Mouse (Mus musculus) forebrain, embryonic 11.5 days (tissue): ENCODE data around the gene Muc5ac. TPM values are rescaled to one million over a fixed set of nuclear protein-coding genes. Genes with fewer than 3 reads are reported as not detected.

ENCODE experiments used
- ATAC-seq: fragments of 200-750 bp; cut with Nextera tagmentation; replicated peaks from 2 replicates; pipeline ENCODE4 v1.8.0; 2017; ENCODE audit warnings: moderate TSS enrichment; ENCODE audit not compliant: low FRiP score
- DNase-seq: peaks from one replicate; pipeline ENCODE4 v3.0.0-alpha.2; 2017; ENCODE audit warnings: low spot score
- H3K27ac ChIP-seq: fragments of 300-500 bp; sonication (generic); 2 replicates; pipeline ENCODE4 v1.5.1; 2014; ENCODE audit warnings: low read depth, low read length
- H3K27me3 ChIP-seq: fragments of 300-500 bp; sonication (generic); 2 replicates; pipeline ENCODE4 v1.6.1; 2014; ENCODE audit warnings: mild to moderate bottlenecking, low read length, mixed read lengths; ENCODE audit not compliant: control insufficient read depth, insufficient read depth
- H3K36me3 ChIP-seq: fragments of 300-500 bp; sonication (generic); 2 replicates; pipeline ENCODE4 v1.6.1; 2014; ENCODE audit warnings: mild to moderate bottlenecking, low read length, moderate library complexity, mixed read lengths; ENCODE audit not compliant: control insufficient read depth, insufficient read depth
- H3K4me1 ChIP-seq: fragments of 300-500 bp; sonication (generic); replicated peaks from 2 replicates; pipeline ENCODE4 v1.6.1; 2014; ENCODE audit warnings: low read length, mixed read lengths; ENCODE audit not compliant: control insufficient read depth, insufficient read depth
- H3K4me2 ChIP-seq: fragments of 300-500 bp; sonication (generic); 2 replicates; pipeline ENCODE4 v1.6.1; 2014; ENCODE audit warnings: low read depth, mild to moderate bottlenecking, low read length, moderate library complexity, mixed read lengths; ENCODE audit not compliant: severe bottlenecking
- H3K4me3 ChIP-seq: fragments of 300-500 bp; sonication (generic); 2 replicates; pipeline ENCODE4 v1.5.1; 2014; ENCODE audit warnings: low read depth, low read length
- H3K9ac ChIP-seq: fragments of 300-500 bp; sonication (generic); 2 replicates; pipeline ENCODE4 v1.6.1; 2014; ENCODE audit warnings: low read length
- H3K9me3 ChIP-seq: fragments of 300-500 bp; sonication (generic); 2 replicates; pipeline ENCODE4 v1.6.1; 2016; ENCODE audit warnings: low read length, mixed read lengths; ENCODE audit not compliant: control insufficient read depth
- WGBS: fragments of 180-500 bp; shearing (Covaris S2); extraction: QIAGEN DNeasy Blood & Tissue Kit; methylation state at CpG from one replicate; pipeline ENCODE4 v1.1.7; 2014; 5-methylcytosine and 5-hydroxymethylcytosine counted together
- polyA plus RNA-seq: library from polyadenylated mRNA; unstranded; fragments of >200 nt; fragmentation: Nextera tagmentation; extraction: Ambion mirVana; gene quantifications from 2 replicates; pipeline ENCODE4 v1.2.1, GENCODE M21; 2014

The Muc5ac gene
- polyA plus RNA-seq: not detected in 2 replicates

DNA sequence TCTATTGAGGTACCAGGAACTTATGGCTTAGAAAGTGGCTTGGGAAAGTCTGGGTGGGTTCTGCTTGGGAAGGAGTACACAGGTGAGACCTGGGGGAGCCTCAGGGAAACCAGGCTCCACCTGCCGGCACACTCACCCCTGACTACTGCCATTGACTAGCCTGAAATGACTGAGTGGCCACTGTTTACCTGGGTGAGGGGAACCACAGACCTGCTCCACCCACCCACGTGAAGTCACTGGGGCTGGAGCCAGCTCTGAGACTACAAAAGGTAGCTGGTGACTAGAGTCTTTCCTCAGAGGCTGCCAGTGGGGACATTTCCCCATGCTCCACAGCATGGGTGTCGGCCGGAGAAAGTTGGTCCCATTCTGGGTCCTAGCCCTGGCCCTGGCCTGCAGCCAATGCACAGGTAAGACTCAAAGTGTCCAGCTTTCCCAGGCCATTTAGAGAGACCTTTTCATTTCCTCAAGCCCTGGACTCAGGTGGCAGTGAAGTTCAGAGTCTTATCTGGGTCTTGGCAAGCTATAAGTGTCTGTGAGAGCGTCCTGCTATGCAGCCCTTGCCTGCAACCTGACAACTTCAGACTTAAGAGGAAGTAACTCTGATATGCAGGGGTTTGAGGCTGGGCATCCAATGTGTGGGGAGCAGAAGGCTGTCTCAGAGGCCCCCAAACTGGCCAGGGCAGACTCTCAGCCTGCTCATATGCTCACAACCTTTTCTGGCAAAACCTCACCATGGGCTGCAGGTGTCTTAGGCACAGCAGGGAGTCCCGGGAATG is at the start of gene Muc5ac:
TSS of gene Muc5ac (plus strand) at position 296 of the 776 bp plus-strand sequence.
- Histone ChIP-seq H3K4me2 (no peak within 1 kb of the TSS), H3K9ac (no peak within 1 kb of the TSS), H3K4me1 (no peaks in the 10 kb centered on the region), H3K27ac (no peak within 1 kb of the TSS), H3K27me3 (no peaks in the 10 kb centered on the region), H3K4me3 (no peak within 1 kb of the TSS), H3K36me3 (no peaks in the 10 kb centered on the region), H3K9me3 (no peaks in the 10 kb centered on the region)
- 87% methylated on average over 6 of the region's 6 CpGs for WGBS
- ATAC-seq: no peak
- no peak for DNase-seq

DNA sequence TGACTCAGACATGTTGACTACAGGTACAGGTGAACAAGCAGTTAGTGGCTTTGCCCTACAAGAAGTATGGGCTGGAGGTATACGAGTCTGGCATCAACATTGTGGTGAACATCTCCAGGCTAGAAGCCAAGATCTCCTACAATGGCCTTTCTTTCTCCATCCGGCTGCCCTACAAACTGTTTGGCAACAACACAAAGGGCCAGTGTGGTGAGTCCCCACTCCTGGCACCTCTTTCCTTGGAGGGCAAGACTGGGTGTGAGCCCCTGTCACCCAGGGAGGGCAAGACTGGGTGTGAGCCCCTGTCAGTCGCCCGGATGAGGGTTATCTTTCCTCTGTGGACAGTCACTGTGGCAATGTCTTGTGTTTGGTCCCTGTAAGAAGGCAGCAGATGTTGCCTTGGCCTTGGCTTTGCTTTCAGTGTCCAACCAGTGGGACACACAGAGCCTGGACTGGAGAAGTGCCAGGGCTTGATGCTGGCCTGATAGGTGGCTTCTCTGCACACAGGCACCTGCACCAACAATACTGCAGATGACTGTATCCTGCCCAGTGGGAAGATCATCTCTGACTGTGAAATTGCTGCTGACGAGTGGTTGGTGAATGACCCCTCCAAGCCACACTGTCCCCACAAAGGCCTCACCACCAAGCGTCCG is 41.2 kb upstream of the Muc5ac start:
- Histone ChIP-seq H3K27ac (no peak overlapping the region), H3K4me3 (no peak overlapping the region)
- 93% methylated on average over 7 of the region's 7 CpGs for WGBS

DNA sequence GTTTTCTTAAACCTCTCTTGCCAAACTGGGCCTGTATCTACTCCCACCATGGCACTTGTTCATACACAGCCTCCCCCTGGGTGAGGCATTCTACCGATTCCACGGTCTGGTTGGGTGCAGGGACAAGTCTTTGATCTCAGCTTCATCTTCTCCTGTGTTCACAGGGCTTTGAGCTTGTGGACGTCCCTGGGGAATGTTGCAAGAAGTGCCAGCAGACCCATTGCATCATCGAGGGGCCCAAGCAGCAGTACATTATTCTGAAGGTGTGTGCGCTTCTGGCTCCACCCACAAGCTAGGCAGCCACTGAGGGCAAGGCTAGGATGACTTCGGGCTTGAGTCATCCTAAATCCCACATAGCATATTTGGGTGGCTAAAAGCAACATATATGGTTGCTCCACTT is 36.3 kb upstream of the Muc5ac start:
- no peak overlapping the region for H3K4me3 ChIP-seq
- H3K27ac ChIP-seq: no peak overlapping the region
- no peaks in the 10 kb centered on the region for H3K4me1 ChIP-seq
- H3K4me2 ChIP-seq: no peak overlapping the region
- no peaks in the 10 kb centered on the region for H3K9me3 ChIP-seq
- H3K27me3 ChIP-seq: no peaks in the 10 kb centered on the region
- no peak for DNase-seq
- no peak for ATAC-seq
- no peak overlapping the region for H3K9ac ChIP-seq
- WGBS: 86% methylated on average over 6 of the region's 6 CpGs
- H3K36me3 ChIP-seq: no peaks in the 10 kb centered on the region

More for the DNA sequence above, 41.2 kb upstream of the Muc5ac start:
- no peaks in the 10 kb centered on the region for H3K9me3 ChIP-seq
- no peaks in the 10 kb centered on the region for H3K4me1 ChIP-seq
- no peaks in the 10 kb centered on the region for H3K36me3 ChIP-seq
- H3K9ac ChIP-seq: no peak overlapping the region
- ATAC-seq: no peak
- H3K4me2 ChIP-seq: no peak overlapping the region
- DNase-seq: no peak
- H3K27me3 ChIP-seq: no peaks in the 10 kb centered on the region

DNA sequence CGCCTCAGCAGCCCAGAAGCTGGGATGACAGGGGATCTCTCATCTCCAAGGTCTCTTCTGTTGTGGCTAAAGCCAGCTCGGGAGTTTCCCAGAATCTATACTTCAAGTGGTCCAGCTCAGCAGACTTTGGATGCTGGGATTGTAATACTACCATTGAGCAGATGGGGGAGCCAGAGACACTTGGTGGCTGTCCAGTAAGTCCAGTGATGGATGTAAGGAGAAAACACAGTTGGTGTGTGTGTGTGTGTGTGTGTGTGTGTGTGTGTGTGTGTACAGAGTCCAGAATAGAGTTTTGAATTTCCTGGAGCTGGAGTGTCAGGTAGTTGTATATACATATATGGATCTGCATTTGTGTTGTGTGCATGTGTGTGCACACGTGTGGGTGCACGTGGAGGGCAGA is 32.9 kb upstream of the Muc5ac start:
- 55% methylated on average over 4 of the region's 4 CpGs for WGBS
- ATAC-seq: peak; percentile 49; the same call in 1 of the 2 replicates
- no peak overlapping the region for H3K4me2 ChIP-seq

DNA sequence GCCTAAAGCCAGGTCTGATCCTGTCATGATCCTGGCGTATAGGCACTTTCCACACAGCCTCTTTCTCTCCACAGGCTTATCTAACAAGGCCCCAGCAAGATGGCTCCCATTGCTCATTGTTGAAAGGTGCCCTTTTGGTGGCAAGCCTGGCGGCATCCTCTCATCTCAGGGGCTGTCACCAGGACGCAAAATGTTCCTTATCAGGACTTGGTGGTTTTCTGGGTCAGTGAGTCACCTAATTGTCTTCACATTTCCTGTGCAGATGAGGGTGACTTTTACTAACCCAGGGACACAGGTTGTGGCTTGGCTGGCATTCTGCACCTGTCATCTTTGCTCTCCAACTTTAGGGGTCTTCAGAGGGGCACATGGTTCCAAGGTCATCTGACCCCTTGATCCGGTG is 30.5 kb upstream of the Muc5ac start:
- Histone ChIP-seq H3K36me3 (no peaks in the 10 kb centered on the region), H3K9ac (no peak overlapping the region), H3K9me3 (no peaks in the 10 kb centered on the region), H3K27ac (no peak overlapping the region), H3K4me3 (no peak overlapping the region), H3K4me2 (no peak overlapping the region), H3K4me1 (no peaks in the 10 kb centered on the region), H3K27me3 (no peaks in the 10 kb centered on the region)
- 84% methylated on average over 4 of the region's 4 CpGs for WGBS
- ATAC-seq: no peak
- DNase-seq: no peak

More for the DNA sequence above, 32.9 kb upstream of the Muc5ac start:
- Histone ChIP-seq H3K27me3 (no peaks in the 10 kb centered on the region), H3K9ac (no peak overlapping the region), H3K9me3 (no peaks in the 10 kb centered on the region), H3K36me3 (no peaks in the 10 kb centered on the region), H3K27ac (no peak overlapping the region), H3K4me1 (no peaks in the 10 kb centered on the region), H3K4me3 (no peak overlapping the region)
- DNase-seq: peak; percentile 83

DNA sequence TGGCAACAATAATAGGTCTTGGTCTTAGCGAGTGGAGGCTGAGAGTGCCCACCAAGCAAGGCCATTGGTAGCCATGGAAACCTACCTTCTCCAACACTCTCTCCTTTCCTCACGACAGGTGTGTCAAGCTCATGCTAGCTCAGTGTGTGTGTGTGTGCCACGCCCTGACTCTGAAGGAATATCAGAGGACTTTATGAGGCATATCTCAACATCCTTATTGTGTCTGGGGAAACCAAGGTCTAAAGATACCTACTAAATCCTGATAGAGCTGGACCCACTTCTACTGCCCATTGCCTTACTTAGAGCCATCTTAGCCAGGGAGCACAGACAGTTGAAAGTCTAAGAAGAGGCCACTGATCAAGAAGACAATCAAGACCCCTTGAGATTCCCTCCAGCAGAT is 18.3 kb upstream of the Muc5ac start:
- no peak for ATAC-seq
- no peaks in the 10 kb centered on the region for H3K9me3 ChIP-seq

DNA sequence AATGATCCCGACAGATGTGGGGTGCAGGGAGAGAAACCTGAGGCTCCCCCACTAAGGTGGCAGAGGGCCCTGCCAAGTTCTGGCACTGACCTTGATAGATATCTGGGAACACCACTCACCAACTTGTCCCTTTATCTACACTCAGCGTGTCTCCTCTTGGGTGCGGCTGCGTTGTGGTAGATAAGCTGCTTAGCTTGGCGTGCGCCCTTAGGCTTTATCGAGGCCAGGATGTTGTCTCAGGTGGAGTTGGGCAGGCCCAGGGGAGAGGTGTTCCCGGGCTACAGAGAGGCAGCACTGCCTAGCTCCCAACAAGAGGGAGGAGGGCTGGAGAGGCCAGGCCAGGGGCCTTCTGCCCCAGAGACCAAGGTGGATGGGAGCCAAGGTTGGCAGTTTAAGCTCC is 17.8 kb upstream of the Muc5ac start:
- no peaks in the 10 kb centered on the region for H3K9me3 ChIP-seq
- H3K27me3 ChIP-seq: no peaks in the 10 kb centered on the region
- H3K4me1 ChIP-seq: 0 out of 2 replicates have a peak, but pooled peaks cover 2% of the 10 kb centered on the region
- no peak overlapping the region for H3K4me3 ChIP-seq
- DNase-seq (no peak), ATAC-seq (no peak)
- 84% methylated on average over 8 of the region's 8 CpGs for WGBS
- no peak overlapping the region for H3K27ac ChIP-seq
- no peak overlapping the region for H3K4me2 ChIP-seq
- H3K9ac ChIP-seq: no peak overlapping the region
- no peaks in the 10 kb centered on the region for H3K36me3 ChIP-seq

More for the DNA sequence above, 18.3 kb upstream of the Muc5ac start:
- Histone ChIP-seq H3K4me1 (0 out of 2 replicates have a peak, but pooled peaks cover 2% of the 10 kb centered on the region), H3K4me3 (no peak overlapping the region), H3K27ac (no peak overlapping the region), H3K36me3 (no peaks in the 10 kb centered on the region), H3K4me2 (no peak overlapping the region), H3K27me3 (no peaks in the 10 kb centered on the region), H3K9ac (no peak overlapping the region)
- WGBS: 81% methylated on average over 3 of the region's 3 CpGs
- no peak for DNase-seq

DNA sequence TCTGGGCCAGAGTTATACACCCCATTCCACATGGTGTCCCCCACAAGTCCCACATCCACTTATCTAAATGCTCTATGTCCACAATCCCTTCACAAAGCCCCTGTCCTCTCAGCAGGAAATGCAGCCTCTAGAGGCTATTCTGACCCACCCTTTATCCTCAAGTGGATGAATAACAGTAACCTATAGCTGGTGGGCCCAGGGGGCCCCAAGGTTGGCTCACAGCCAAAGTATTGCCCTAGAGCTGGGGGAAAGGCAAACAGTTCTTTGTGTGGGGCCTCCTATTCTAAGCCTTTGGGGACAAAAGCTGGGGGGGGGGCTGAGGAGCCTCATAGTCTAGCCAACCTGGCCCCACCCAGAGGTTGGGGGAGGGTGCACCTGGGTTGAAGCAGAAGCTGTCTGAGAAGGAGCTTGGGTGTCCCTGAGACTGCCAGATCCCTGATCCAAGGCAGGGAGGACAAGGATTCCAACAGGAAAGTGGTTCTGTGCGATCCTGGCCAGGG is 16.7 kb upstream of the Muc5ac start:
- Histone ChIP-seq H3K4me3 (no peak overlapping the region), H3K36me3 (no peaks in the 10 kb centered on the region), H3K9ac (no peak overlapping the region), H3K9me3 (no peaks in the 10 kb centered on the region; the same call in 1 of the 2 replicates), H3K4me2 (no peak overlapping the region), H3K27ac (no peak overlapping the region), H3K27me3 (no peaks in the 10 kb centered on the region), H3K4me1 (0 out of 2 replicates have a peak, but pooled peaks cover 2% of the 10 kb centered on the region)
- 54% methylated on average over 1 of the region's 1 CpGs for WGBS
- ATAC-seq (no peak), DNase-seq (no peak)
